Mouse (Mus musculus): ENCODE data around the gene Fam228b. TPM values are rescaled to one million over a fixed set of nuclear protein-coding genes. Genes with fewer than 3 reads are reported as not detected.
"Not testable (repeated sequence)": the region's sequence is repeated elsewhere in the genome, so short reads cannot be mapped to it uniquely, and the experiment has no call there.

The Fam228b gene
- 10 to 100 TPM; 19.3 to 25.0 TPM for total RNA-seq (2021)
- long read RNA-seq, experiment 1, partial matches to known transcripts, result 2 of 3 reads
- long read RNA-seq, experiment 1, other reads (novel, unspliced or antisense), result 1 of 3 reads
- long read RNA-seq, experiment 2, partial matches to known transcripts, result 0 of 2 reads
- long read RNA-seq, experiment 2, other reads (novel, unspliced or antisense), result 2 of 2 reads

DNA sequence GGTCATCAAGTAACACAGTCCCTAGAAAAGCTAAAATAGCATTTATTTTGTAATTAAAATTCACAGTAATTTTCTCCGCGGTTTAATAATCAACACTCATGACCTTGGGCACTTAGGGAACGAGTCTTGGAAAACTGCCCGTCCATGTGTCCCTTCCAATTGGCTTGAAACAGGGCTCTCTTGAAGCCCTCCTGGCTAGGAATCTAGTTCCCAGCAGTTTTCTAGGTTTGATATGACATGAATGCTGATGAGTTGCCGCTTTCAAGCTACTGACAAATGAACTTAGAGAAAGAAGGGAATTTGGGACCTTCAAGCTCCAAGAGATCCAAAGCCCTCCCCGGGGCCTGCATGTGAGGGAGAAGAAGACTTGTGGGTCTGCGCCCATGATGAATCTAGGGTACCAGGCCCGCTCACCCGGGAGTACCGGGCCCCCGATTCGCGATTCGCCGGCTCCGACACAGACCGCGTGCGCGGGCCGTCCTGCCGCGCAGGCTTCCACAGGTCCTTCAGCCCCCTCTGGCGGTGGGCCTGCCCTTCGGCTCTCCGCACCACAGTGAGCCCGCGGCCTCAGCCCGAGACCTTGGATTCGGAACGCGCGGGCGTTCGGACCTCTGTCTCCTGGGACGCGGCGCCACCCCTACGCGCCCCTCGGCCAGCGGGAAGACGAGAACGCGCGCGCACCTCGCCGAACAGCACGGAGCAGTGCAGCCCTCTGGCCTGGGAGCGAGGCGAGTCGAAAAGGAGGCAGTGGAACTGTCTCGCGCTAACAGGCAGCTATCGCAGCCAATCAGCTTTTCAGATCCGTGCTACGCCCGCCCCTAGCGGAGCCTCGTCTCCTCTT lies at the start of gene Fam228b, which contains the start of gene Pfn4:
Gene Fam228b (minus strand): TSS at position 776 of the 841 bp plus-strand sequence.
Gene Pfn4 (plus strand): TSS at position 531 of the 841 bp plus-strand sequence.
- intact Hi-C loops (cut with DNase I), result loop anchor here (5.0 kb wide), 1 partner anchor 46 kb away; no protein-coding TSS in a partner anchor
- DNase-seq (ENCODE audit: low spot score in 2 of 2), result peak; percentile 97 to 99

DNA sequence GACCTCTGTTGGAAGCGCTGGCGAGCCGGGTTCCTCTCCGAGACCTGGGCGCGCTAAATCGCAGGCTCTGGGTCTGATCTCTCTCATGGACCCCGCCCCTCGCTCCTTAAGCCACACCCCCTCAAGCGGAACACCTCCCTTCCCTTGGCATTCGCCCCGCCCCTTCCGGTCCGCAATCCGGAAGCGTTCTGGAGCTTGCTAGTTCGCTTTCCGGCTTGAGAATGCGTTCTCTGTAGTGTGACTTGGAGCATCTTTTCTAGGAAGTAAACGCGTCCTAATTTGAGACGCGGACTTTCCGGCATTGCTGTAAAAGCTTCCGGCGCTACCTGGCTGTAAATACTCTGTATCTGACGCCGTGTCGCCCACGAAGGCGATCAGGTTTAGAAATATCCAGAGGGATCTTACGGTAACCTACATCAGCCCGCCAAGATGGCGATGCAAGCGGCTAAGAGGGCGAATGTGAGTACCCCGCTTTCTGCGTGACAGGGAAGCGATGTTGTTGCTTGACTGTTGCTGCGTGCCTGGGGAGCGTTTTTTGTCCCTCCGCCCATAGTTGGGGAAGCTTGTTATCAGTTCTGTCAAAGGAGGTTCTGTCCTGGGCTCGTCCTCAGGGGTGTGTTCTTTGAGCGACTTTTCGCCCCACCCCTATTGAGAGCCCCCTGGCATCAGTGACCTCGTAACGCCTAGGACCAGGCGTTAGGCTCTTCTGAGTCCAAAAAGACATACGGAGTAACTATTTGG lies 48.5 kb upstream of the Fam228b start, which contains the start of gene Sf3b6:
Gene Sf3b6 (plus strand): TSS at position 184 of the 741 bp plus-strand sequence.
- intact Hi-C loops (cut with DNase I), result no loop called here
- DNase-seq (ENCODE audit: low spot score in 2 of 2), result peak; percentile 96 to 98

DNA sequence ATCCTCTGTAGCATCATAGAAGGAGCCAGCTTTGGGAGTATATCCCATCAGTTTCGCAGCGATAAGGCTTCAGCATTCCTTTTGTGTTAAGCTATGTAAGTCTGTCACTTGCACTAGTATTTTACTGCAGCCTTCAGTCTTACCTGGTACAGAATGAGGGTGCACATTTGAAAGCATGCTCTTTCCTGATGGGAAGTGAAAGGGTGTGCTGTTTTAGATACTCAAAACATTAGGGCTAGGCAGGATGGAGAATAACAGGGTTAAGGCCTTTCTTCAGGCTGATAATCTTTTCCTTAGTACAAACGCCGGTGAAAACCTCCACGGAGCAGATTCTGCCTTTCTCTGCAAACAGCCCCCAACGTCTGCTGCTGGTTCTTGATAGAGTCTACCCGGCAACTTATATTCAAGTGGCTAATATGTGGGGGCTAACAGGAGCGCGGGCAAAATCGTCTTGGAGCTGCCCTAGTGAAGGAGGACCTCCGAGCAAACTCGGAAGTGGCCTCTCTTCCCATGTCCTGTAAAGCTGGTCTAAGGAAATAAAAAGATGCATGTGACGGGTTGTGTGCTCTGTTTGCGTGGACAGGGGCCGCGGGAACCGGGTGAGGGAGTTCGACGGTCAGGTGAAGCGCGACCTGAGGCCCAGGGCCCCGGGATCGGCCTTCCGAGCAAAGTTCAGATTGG lies 47.8 kb upstream of the Fam228b start:
- intact Hi-C loops (cut with DNase I), result no loop called here
- DNase-seq (ENCODE audit: low spot score in 2 of 2), result no peak

DNA sequence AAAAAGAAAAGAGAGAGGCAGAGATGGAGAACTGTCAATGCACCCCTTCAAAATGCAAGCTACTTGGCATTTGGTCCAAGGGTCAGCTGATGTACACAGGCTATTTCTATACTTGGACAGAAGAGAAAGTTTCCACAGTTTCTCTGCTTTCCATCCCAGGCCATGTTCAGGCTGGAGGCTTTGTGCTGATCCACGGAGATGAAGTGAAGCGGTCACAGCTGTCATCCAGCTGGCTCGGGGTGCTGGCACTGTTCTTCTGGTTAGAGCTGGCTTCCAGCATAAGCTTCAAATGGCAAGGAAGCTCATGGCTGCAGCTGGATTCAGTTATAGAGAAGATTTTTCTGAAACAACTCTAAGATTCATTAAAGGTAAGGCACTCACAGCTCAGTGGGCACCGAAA lies 44.6 kb upstream of the Fam228b start:
- DNase-seq (ENCODE audit: low spot score in 2 of 2), result no peak
- intact Hi-C loops (cut with DNase I), result no loop called here

DNA sequence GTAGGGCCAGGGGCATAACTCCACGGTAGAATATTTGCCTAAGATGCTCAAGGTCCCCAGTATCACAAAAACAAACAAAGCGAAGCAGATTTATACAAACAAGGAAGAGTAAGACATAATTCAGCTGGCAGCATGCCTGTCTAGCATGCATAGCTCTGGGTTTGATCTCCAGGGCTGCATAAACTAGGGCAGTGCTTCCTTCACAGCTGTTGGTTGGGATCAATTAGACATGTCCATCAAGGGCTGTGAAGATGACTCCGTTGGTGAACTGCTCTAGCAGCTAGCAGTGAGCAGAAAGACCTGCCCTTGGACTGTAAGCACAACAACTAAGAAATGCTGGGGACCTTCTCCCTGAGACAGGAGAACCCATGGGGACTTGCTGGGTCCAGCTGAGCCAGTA lies 42.6 kb upstream of the Fam228b start:
- DNase-seq (ENCODE audit: low spot score in 2 of 2), result no peak
- intact Hi-C loops (cut with DNase I), result no loop called here

DNA sequence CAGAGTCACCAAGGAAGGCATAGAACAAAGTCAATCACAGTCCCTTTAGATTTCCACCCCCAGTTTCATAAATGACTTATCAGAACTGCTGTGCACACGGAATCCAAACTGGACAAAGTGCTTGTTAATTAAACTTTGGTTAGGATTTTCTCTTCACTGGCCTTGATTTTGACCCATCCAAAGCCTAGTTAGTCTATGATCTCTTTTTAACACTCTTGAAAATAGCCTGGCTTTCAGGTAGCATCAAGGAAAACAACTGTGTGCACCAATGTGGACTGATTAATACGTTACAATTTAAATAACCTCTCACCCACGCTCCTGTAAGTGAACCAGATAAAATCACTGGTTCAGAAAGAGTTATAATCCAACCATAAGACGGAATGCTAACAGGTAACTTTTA lies 42.0 kb upstream of the Fam228b start:
- no peak for DNase-seq (ENCODE audit: low spot score in 2 of 2)
- intact Hi-C loops (cut with DNase I), result no loop called here

DNA sequence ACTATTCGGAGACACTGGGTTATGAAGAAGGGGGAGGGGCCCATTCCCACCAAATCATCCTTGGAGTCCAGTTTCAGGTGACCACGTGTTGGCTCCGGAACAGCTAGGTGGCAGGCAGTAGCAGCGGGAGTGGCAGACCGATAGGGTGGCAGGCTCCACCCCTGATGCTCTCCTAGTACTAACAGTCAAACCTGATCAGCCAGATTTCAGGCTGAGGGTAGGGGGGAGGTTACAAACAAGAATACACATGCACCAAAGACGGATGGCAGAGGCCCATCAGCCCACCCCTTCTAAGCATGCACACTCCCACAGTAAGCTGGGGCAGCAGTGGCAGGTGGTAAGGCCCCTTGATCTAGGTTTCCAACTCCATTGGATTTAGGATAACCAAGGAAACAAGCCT lies 28.4 kb upstream of the Fam228b start:
- intact Hi-C loops (cut with DNase I); DNase-seq (ENCODE audit: low spot score in 2 of 2): not testable (repeated sequence)

DNA sequence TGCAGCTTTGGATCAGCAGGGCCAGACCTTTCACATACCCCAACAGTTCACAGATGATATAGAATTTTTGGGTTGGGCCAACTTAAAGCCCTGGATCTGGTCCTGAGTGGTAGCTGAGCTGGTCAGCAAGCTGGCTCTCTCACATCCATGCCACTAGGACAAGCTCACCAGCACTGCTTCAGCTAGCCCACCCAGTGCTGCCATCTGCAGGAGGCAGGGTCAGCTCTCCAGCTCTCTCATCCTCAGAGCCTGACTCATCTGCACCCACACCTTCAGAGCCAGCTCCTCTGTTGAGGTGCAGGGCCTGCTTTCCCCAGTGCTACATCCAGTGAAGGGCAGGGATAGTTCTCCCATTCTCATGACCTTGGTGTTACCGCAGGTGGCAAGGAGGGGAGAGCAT lies 24.7 kb upstream of the Fam228b start:
- intact Hi-C loops (cut with DNase I), result no loop called here
- DNase-seq (ENCODE audit: low spot score in 2 of 2), result peak; percentile 19 to 32

DNA sequence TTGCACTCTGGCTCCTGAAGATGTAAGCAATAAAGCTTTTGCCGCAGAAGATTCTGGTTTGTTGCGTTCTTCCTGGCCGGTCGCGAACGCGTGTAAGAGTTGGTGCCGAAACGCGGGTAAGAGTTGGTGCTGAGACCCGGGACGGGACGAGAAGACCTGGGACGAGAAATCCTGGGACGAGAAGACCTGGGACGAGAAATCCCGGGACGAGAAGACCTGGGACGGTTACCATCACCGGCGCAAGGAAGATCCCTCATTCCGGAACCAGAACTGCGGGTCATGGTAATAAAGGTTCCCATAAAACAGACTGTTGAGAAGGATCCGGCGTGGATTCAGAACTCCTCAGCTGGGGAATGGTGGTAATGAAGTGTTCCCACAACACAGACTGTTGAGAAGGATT lies 19.1 kb upstream of the Fam228b start:
- intact Hi-C loops (cut with DNase I); DNase-seq (ENCODE audit: low spot score in 2 of 2): not testable (repeated sequence)

DNA sequence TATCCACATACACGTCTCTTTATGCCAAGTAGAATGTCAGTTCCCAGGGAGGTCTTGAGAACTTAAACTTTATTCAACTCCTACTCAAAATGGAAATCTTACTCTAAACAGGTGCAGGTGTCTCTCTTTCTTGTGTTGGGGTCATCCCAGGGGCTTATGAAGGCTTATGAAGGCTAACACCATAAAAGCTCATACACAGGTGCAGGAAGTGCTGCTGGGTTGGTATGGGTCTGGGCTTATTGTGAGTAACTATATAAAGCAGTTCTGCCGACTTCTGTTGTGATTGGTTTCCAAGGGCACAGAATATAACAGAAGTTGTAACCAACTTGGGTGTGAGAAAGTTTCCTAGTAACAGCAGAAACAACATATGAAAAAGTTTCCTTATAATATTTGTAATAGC lies 15.4 kb upstream of the Fam228b start:
- intact Hi-C loops (cut with DNase I), result no loop called here
- DNase-seq (ENCODE audit: low spot score in 2 of 2), result no peak

DNA sequence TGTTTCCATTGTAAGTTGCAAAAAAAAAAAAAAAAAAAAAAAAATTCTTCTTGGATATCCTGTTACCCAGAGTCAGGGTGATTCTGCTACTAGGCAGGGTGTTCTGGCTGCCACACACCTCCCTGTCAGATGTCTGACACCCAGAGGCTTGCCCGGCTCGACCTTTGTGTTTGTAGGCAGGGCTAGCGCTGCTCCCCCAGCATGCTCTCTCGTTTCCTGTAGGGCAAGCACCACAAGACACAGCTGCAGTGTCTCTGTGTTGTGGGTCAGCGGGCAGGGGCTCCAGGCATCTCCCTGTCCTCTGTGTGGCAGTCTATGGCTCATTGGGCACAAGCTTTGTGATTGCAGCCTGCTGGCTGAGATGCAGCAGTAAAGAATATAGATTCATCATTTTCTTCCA lies 14.5 kb upstream of the Fam228b start:
- DNase-seq (ENCODE audit: low spot score in 2 of 2), result no peak
- intact Hi-C loops (cut with DNase I), result no loop called here

DNA sequence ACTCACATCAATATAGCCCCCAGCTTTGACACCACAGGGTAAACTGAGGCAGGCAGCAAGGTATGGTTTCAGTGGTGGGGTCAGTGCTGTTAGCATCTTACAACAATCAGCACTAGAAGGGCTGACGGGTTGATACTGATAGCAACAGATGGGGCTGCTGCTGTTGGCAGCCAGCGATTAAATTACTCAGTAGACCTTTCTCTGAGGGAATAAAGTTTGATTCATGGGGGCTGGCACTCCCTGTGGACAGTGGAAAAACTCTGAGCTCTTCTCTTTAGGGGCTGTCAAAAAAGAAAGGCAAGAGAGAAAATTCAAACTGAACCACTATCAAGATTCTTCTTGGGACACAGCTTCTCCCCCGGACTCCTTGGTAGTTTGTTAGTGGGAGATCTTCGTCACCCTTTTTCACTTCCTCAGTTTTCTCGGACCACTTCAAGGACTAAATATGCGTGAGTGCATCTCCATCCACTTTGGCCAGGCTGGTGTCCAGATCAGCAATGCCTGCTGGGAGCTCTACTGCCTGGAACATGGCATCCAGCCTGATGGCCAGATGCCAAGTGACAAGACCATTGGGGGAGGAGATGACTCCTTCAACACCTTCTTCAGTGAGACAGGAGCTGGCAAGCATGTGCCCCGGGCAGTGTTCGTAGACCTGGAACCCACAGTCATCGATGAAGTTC lies 12.8 kb upstream of the Fam228b start:
- DNase-seq (ENCODE audit: low spot score in 2 of 2); intact Hi-C loops (cut with DNase I): not testable (repeated sequence)

DNA sequence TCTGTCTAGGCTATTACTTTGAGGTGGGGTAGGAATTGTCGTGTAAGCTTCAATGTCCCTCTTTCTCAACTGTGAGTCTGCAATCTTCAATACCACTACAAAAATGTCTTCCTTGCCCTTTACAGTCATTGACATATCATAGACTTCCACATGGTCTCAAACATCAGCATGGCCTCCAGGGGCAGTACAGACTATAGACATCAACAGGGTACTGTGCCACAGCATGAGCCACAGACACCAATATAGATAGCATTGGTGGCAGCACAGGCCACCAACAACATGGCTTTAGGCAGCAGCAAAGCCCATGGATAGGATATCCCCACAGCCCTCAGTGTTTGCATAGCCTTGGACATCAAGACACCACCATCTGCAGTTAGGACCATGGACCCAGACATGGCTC lies 12.2 kb upstream of the Fam228b start:
- intact Hi-C loops (cut with DNase I), result no loop called here
- no peak for DNase-seq (ENCODE audit: low spot score in 2 of 2)

DNA sequence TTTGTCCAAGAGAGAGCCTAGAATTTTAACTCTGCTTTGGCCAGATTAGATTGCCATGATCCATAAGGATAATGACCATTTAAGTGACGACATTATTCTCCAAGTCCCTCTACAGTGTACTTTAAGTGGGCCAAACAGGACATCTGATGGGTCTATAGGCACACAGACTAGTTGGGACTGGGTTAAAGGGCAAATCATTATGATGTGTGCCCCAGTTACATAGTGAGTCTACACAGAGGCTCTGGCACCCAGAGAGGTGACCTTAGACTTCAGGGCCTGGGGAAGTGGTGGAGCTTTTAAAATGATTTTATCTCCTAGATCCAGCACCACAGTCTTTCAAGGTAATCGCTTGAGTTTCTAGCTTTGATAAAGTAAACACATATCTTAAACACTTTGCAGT lies 11.2 kb upstream of the Fam228b start:
- no peak for DNase-seq (ENCODE audit: low spot score in 2 of 2)
- intact Hi-C loops (cut with DNase I), result no loop called here

DNA sequence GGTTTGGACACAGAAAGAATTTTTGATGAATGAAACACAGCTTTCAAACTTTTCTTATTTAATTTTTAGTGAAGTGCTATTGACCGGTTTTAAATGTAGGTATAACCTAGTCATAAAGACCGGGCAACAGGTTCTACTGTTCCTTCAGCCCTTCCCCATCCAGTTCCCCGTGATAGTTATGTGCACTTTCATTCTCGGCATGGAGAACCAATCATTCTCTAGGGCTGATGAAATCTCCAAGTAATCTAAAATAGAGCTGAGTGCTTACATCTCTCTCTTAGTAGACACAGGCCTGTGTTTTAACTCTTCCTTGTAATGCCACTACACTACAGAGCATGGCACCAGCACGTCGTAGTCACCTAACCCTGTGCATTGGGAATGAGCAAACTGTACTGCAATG lies 8.7 kb upstream of the Fam228b start:
- no peak for DNase-seq (ENCODE audit: low spot score in 2 of 2)
- intact Hi-C loops (cut with DNase I), result no loop called here

DNA sequence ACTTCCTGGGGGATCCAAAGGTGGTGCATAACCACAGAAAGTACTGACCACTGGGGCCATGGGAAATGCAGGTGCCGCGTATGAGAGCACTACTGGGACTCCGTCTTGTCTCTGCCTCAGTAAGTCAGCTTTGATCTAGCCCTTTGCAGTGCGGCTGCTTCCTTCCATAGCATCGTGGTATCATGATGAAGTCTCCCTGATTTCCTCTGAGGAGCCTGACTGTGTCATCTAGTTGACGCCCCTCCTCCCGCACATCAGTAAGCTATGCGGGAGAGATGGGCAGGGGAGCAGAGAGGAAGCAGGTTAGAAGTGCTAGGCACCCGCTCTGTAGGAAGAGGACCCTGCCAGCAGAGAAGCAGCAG lies 6.5 kb upstream of the Fam228b start:
- DNase-seq (ENCODE audit: low spot score in 2 of 2), result no peak
- intact Hi-C loops (cut with DNase I), result no loop called here

DNA sequence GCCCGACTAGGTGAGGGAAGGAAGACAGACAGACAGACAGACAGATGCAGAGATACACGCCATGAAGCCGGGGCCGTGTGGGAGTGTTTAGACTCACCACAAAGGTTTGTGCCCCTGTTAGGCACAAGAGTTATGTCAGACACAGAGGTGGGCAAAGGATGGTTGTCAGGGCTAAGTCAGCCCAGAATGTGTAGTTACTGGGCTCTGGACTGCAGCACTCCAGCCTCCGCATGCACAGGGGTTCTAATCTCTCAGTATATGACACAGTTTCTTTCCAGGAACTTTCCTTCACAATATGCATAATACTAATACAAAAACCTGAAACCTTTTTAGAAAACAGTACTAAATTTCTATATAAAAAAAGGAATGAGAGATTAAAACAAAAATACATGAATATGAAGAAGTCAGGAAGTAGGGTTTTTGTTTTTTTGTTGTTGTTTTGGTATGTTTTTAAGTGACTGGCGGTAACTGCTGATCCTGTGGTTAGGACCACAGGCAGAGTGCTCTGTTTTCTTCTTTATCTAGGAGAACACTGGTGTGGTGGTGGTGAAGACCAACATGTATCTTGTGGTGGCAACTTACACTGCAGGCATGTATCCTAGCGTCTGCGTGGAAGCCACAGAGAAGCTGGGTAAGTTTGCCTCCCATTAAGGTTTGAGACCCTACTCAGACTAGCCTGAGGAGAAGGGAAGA lies 6.0 kb upstream of the Fam228b start:
- DNase-seq (ENCODE audit: low spot score in 2 of 2), result no peak
- intact Hi-C loops (cut with DNase I), result no loop called here

DNA sequence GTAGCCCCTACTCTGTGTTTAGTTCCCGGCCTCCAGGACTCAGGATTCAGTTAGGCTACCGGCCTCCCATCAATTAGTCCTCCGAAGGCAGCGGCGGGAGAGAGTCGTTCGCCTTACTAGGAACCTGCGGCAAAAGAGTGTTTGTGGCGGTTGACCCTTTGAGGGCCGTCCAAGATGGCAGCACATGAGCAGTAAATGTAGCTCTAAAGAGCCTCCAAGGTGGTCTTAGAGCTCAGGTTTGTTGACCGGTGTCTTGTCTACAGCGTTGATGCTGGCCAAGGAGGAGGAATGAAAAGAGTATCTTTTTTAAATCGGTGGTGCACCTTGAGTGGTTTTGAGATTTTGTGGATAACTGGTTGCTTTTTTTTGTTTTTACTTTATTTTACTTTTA lies 261 bp upstream of the Fam228b start:
- DNase-seq (ENCODE audit: low spot score in 2 of 2), result no peak
- intact Hi-C loops (cut with DNase I), result loop anchor here (5.0 kb wide), 1 partner anchor 47 kb away; no protein-coding TSS in a partner anchor

DNA sequence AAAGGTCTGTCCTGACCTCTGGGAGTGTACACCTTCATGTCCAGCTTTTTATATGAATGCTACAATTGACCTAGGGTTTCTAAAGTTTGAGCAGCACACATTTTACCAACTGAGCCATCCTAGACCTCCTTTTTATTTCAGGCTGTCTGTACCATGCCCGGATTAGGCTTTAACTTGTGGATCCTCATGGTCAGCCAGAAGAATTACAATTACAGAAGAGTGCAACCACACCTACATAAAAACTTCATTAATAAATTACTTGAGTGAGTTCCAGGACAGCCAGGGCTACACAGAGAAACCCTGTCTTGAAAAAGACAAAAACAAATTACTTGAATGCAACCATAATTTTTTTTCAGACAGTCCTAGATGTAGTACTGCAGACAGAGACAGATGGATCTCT lies 12.0 kb downstream of the Fam228b start:
- intact Hi-C loops (cut with DNase I), result no loop called here

More for the DNA sequence above, 12.0 kb downstream of the Fam228b start:
- DNase-seq (ENCODE audit: low spot score in 2 of 2), result no peak
